Mouse (Mus musculus) midbrain, embryonic 16.5 days (tissue): ENCODE data around the gene Antxr2. TPM values are rescaled to one million over a fixed set of nuclear protein-coding genes. Genes with fewer than 3 reads are reported as not detected.

ENCODE experiments used
- ATAC-seq: fragments of 200-750 bp; cut with Nextera tagmentation; 2 replicates; pipeline ENCODE4 v1.8.0; 2017; ENCODE audit warnings: moderate TSS enrichment
- H3K27ac ChIP-seq: fragments of 300-500 bp; sonication (generic); 2 replicates; pipeline ENCODE4 v1.5.1; 2014; ENCODE audit warnings: mild to moderate bottlenecking, low read length, mixed read lengths
- H3K27me3 ChIP-seq: fragments of 300-500 bp; sonication (generic); 2 replicates; pipeline ENCODE4 v1.6.1; 2014; ENCODE audit warnings: low read depth, low read length, mixed read lengths; ENCODE audit not compliant: control insufficient read depth, insufficient read depth
- H3K36me3 ChIP-seq: fragments of 300-500 bp; sonication (generic); 2 replicates; pipeline ENCODE4 v1.6.1; 2014; ENCODE audit warnings: mild to moderate bottlenecking, low read length, moderate library complexity, mixed read lengths; ENCODE audit not compliant: control insufficient read depth, insufficient read depth
- H3K4me1 ChIP-seq: fragments of 300-500 bp; sonication (generic); 2 replicates; pipeline ENCODE4 v1.6.1; 2014; ENCODE audit warnings: mild to moderate bottlenecking, low read length, mixed read lengths; ENCODE audit not compliant: control insufficient read depth, insufficient read depth
- H3K4me2 ChIP-seq: fragments of 300-500 bp; sonication (generic); 2 replicates; pipeline ENCODE4 v1.6.1; 2014; ENCODE audit warnings: mild to moderate bottlenecking, low read length, mixed read lengths
- H3K4me3 ChIP-seq: fragments of 300-500 bp; sonication (generic); 2 replicates; pipeline ENCODE4 v1.5.1; 2014; ENCODE audit warnings: low read depth, mild to moderate bottlenecking, low read length, moderate library complexity, mixed read lengths
- H3K9ac ChIP-seq: fragments of 300-500 bp; sonication (generic); 2 replicates; pipeline ENCODE4 v1.6.1; 2014; ENCODE audit warnings: low read depth, low read length, mixed read lengths
- H3K9me3 ChIP-seq: fragments of 300-500 bp; sonication (generic); replicated peaks from 2 replicates; pipeline ENCODE4 v1.6.1; 2014; ENCODE audit warnings: mild to moderate bottlenecking, low read length, mixed read lengths; ENCODE audit not compliant: control insufficient read depth, poor library complexity, severe bottlenecking
- WGBS: fragments of 180-500 bp; shearing (Covaris S2); extraction: QIAGEN DNeasy Blood & Tissue Kit; methylation state at CpG from one replicate; pipeline ENCODE4 v1.1.7; 2014; 5-methylcytosine and 5-hydroxymethylcytosine counted together
- polyA plus RNA-seq: library from polyadenylated mRNA; unstranded; fragments of >200 nt; fragmentation: Nextera tagmentation; extraction: Ambion mirVana; gene quantifications from 2 replicates; pipeline ENCODE4 v1.2.1, GENCODE M21; 2015

Antxr2 gene
- polyA plus RNA-seq, 1 experiment from 2014 or later, result 2.4 TPM

DNA sequence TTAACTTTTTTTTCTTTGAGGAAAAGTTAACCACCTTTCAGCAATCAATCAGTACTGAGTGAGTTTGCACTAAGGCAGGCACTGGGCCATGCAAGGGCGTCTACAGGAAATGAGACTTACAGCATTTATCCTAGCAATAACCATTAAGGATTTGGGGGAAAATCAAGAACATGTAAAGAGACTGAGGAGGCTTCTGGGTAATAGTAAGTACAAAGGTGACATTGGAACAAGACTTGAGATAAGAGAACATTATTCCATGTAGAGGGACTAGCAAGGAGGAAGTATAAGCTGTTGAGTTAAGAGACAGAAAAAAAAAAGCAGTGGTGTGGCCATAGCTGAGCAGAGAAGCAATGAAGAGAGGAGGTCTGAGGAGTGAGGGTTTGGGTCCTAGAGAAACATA is 57.5 kb downstream of the Antxr2 start:
- no peak for ATAC-seq
- no peaks in the 10 kb centered on the region for H3K27me3 ChIP-seq
- no peak overlapping the region for H3K27ac ChIP-seq
- no peaks in the 10 kb centered on the region; the same call in 1 of the 2 replicates for H3K4me1 ChIP-seq
- no peaks in the 10 kb centered on the region for H3K9me3 ChIP-seq
- no peak overlapping the region for H3K4me2 ChIP-seq
- no peak overlapping the region for H3K4me3 ChIP-seq
- WGBS, result 100% methylated on average over 1 of the region's 1 CpGs
- no peaks in the 10 kb centered on the region for H3K36me3 ChIP-seq
- no peak overlapping the region for H3K9ac ChIP-seq

GRCm38 (mm10) chr5:97972029-97972428 is 58.8 kb downstream of the Antxr2 start:
- Histone ChIP-seq H3K9me3 (no peaks in the 10 kb centered on the region), H3K27me3 (no peaks in the 10 kb centered on the region), H3K4me2 (no peak overlapping the region), H3K4me3 (no peak overlapping the region), H3K27ac (no peak overlapping the region), H3K4me1 (no peaks in the 10 kb centered on the region; the same call in 1 of the 2 replicates), H3K9ac (no peak overlapping the region), H3K36me3 (no peaks in the 10 kb centered on the region)
- WGBS, result 64% methylated on average over 4 of the region's 4 CpGs
- no peak for ATAC-seq

- Histone ChIP-seq H3K27me3 (no peaks in the 10 kb centered on the region), H3K4me2 (no peak overlapping the region), H3K9ac (no peak overlapping the region), H3K27ac (no peak overlapping the region), H3K4me1 (no peaks in the 10 kb centered on the region; the same call in 1 of the 2 replicates), H3K36me3 (no peaks in the 10 kb centered on the region), H3K4me3 (no peak overlapping the region), H3K9me3 (no peaks in the 10 kb centered on the region)
- 58% methylated on average over 3 of the region's 3 CpGs for WGBS
- no peak for ATAC-seq
Measured at GRCm38 (mm10) chr5:97971236-97971635, 59.6 kb downstream of the Antxr2 start.

DNA sequence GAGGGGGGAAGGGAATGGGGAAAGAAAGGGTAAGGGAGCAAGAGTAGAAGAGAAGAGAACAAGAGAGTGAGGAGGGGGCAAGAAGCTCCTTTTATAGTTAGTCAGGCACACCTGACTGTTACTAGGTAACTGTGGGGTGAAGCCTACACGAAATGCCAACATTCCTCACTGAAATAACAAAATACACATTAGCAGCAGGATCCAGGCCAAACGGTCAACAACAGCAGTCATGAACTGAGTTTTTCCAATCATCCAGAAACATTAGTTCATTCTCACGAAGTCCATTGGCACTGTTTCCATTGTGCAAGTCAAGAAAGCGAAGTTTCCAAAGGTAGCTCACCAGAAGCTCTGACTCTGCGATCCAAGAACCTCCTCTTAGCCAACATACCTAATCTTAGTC is 63.8 kb downstream of the Antxr2 start:
- Histone ChIP-seq H3K27ac (no peak overlapping the region), H3K9ac (no peak overlapping the region), H3K9me3 (no peaks in the 10 kb centered on the region), H3K27me3 (no peaks in the 10 kb centered on the region), H3K4me3 (no peak overlapping the region), H3K4me1 (no peaks in the 10 kb centered on the region; the same call in 1 of the 2 replicates), H3K4me2 (no peak overlapping the region), H3K36me3 (no peaks in the 10 kb centered on the region)
- no peak for ATAC-seq
- 83% methylated on average over 5 of the region's 5 CpGs for WGBS

DNA sequence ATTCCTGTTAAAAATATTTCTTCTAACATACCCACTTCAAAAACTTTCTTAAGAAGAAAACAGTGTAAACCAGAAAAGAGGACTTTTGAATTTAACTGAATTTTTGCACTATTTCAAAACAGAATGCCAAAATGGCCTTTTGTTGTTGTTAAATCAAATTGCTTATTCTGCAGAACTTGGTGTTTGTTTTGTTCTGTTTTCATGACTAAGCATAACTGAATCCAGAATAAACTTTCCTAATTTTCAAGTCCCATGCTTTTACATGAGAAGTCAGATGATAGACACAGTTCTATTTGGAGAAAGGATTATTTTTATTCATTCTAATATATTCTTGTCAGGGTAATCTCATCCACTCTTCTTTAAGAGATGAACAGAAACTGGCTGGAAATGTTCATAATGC is 64.7 kb downstream of the Antxr2 start:
- no peak overlapping the region for H3K9ac ChIP-seq
- ATAC-seq, result no peak

DNA sequence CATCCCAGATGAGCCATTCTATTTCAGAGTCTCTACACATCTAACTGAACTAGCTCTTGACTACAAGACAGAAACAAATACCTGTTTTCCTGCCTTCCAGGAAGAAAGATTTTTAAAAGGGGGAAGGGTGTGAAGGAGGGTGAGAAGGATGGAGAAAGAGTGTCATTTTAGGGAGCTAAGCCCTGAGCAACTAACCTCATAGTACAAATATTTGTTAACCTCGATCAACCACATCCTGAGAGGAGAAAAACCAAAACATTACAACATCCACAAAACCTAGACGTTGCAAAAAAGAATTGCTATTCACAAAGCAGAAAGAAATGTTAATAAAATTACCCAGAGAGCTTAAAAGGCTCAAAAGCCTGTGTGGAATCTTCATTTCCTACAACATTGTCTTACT is 66.4 kb downstream of the Antxr2 start:
- 87% methylated on average over 2 of the region's 2 CpGs for WGBS
- no peak for ATAC-seq

More for the DNA sequence above, 64.7 kb downstream of the Antxr2 start:
- H3K9me3 ChIP-seq, result no peaks in the 10 kb centered on the region
- no peak overlapping the region for H3K27ac ChIP-seq
- no peak overlapping the region for H3K4me3 ChIP-seq
- H3K36me3 ChIP-seq, result no peaks in the 10 kb centered on the region
- H3K4me2 ChIP-seq, result no peak overlapping the region
- no peaks in the 10 kb centered on the region for H3K4me1 ChIP-seq
- no peaks in the 10 kb centered on the region for H3K27me3 ChIP-seq

DNA sequence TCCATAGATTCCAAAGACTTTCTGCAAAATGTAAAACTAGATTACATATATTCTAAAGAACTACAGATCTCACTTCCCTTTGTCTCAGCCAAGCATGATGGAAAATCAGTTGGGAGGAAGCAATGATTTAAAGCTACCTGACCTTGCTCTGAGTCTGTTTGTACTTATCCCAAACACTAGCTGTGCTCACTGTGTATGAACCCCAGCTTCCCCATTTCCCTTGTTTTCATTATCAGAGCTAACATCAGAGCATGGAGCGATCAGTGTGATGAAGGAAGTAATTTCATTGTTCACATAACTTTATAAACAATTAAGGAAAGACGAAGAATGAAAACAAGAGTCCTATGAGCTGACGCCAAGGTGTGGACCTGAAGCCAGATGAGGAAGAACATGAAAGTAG is 68.3 kb downstream of the Antxr2 start:
- Histone ChIP-seq H3K27ac (no peak overlapping the region), H3K9ac (no peak overlapping the region), H3K9me3 (no peaks in the 10 kb centered on the region), H3K27me3 (no peaks in the 10 kb centered on the region), H3K4me1 (no peaks in the 10 kb centered on the region), H3K4me2 (no peak overlapping the region), H3K36me3 (no peaks in the 10 kb centered on the region), H3K4me3 (no peak overlapping the region)
- WGBS, result 94% methylated on average over 3 of the region's 3 CpGs
- no peak for ATAC-seq

More for the DNA sequence above, 66.4 kb downstream of the Antxr2 start:
- no peak overlapping the region for H3K27ac ChIP-seq
- H3K4me3 ChIP-seq, result no peak overlapping the region
- no peaks in the 10 kb centered on the region for H3K27me3 ChIP-seq
- no peak overlapping the region for H3K9ac ChIP-seq
- H3K9me3 ChIP-seq, result no peaks in the 10 kb centered on the region
- H3K4me1 ChIP-seq, result no peaks in the 10 kb centered on the region
- H3K36me3 ChIP-seq, result no peaks in the 10 kb centered on the region
- H3K4me2 ChIP-seq, result no peak overlapping the region

- no peak for ATAC-seq
- no peak overlapping the region for H3K9ac ChIP-seq
- H3K27me3 ChIP-seq, result no peaks in the 10 kb centered on the region
Measured at GRCm38 (mm10) chr5:97961786-97962185, 69.1 kb downstream of the Antxr2 start.

GRCm38 (mm10) chr5:97959651-97960050 is 71.2 kb downstream of the Antxr2 start:
- H3K9me3 ChIP-seq, result no peaks in the 10 kb centered on the region
- 82% methylated on average over 2 of the region's 2 CpGs for WGBS
- H3K4me1 ChIP-seq, result no peaks in the 10 kb centered on the region
- no peak overlapping the region for H3K4me3 ChIP-seq
- H3K4me2 ChIP-seq, result no peak overlapping the region
- no peaks in the 10 kb centered on the region for H3K27me3 ChIP-seq
- H3K9ac ChIP-seq, result no peak overlapping the region
- H3K36me3 ChIP-seq, result no peaks in the 10 kb centered on the region
- H3K27ac ChIP-seq, result no peak overlapping the region
- no peak for ATAC-seq

More at GRCm38 (mm10) chr5:97961786-97962185, 69.1 kb downstream of the Antxr2 start:
- no peaks in the 10 kb centered on the region for H3K4me1 ChIP-seq
- H3K4me3 ChIP-seq, result no peak overlapping the region
- no peak overlapping the region for H3K27ac ChIP-seq
- no peaks in the 10 kb centered on the region for H3K9me3 ChIP-seq
- no peak overlapping the region for H3K4me2 ChIP-seq
- 88% methylated on average over 7 of the region's 7 CpGs for WGBS
- no peaks in the 10 kb centered on the region for H3K36me3 ChIP-seq
